Mouse (Mus musculus): ENCODE results near the gene Tmem150c.
A peak's percentile ranks its signal among the peaks of the same experiment; 100 is the strongest.

Gene Tmem150c

GRCm38 (mm10) chr5:100159638-100159973, at the start of gene Tmem150c:
Gene Tmem150c, minus strand, starts transcription at chr5:100159808.
- DNase-seq (ENCODE audit: extremely low spot score) = no peak

- no peak for DNase-seq (ENCODE audit: extremely low spot score)
Measured at GRCm38 (mm10) chr5:100209093-100209492, 49.5 kb upstream of the Tmem150c start.

GRCm38 (mm10) chr5:100206675-100207074, 47.1 kb upstream of the Tmem150c start:
- no peak for DNase-seq (ENCODE audit: extremely low spot score)

GRCm38 (mm10) chr5:100205519-100206189, 46.0 kb upstream of the Tmem150c start:
- no peak for DNase-seq (ENCODE audit: extremely low spot score)

- DNase-seq (ENCODE audit: extremely low spot score) = no peak
Measured at GRCm38 (mm10) chr5:100200805-100201204, 41.2 kb upstream of the Tmem150c start.

GRCm38 (mm10) chr5:100200296-100200695, 40.7 kb upstream of the Tmem150c start:
- DNase-seq (ENCODE audit: extremely low spot score) = no peak

GRCm38 (mm10) chr5:100199092-100199853, 39.7 kb upstream of the Tmem150c start:
- DNase-seq (ENCODE audit: extremely low spot score) = no peak

- DNase-seq (ENCODE audit: extremely low spot score) = no peak
Measured at GRCm38 (mm10) chr5:100197476-100197875, 37.9 kb upstream of the Tmem150c start.

- no peak for DNase-seq (ENCODE audit: extremely low spot score)
Measured at GRCm38 (mm10) chr5:100196854-100197431, 37.3 kb upstream of the Tmem150c start.

GRCm38 (mm10) chr5:100196397-100196796, 36.8 kb upstream of the Tmem150c start:
- no peak for DNase-seq (ENCODE audit: extremely low spot score)

GRCm38 (mm10) chr5:100191438-100192190, 32.0 kb upstream of the Tmem150c start:
- DNase-seq (ENCODE audit: extremely low spot score) = no peak

- no peak for DNase-seq (ENCODE audit: extremely low spot score)
Measured at GRCm38 (mm10) chr5:100187035-100187901, 27.7 kb upstream of the Tmem150c start.

GRCm38 (mm10) chr5:100186618-100187017, 27.0 kb upstream of the Tmem150c start:
- DNase-seq (ENCODE audit: extremely low spot score) = no peak

GRCm38 (mm10) chr5:100185895-100186294, 26.3 kb upstream of the Tmem150c start:
- peak; percentile 28 for DNase-seq (ENCODE audit: extremely low spot score)

- DNase-seq (ENCODE audit: extremely low spot score) = no peak
Measured at GRCm38 (mm10) chr5:100181011-100181410, 21.4 kb upstream of the Tmem150c start.

GRCm38 (mm10) chr5:100178781-100179165, 19.2 kb upstream of the Tmem150c start:
- no peak for DNase-seq (ENCODE audit: extremely low spot score)

- DNase-seq (ENCODE audit: extremely low spot score) = no peak
Measured at GRCm38 (mm10) chr5:100178122-100178780, 18.6 kb upstream of the Tmem150c start.

GRCm38 (mm10) chr5:100177547-100177946, 17.9 kb upstream of the Tmem150c start:
- no peak for DNase-seq (ENCODE audit: extremely low spot score)

- no peak for DNase-seq (ENCODE audit: extremely low spot score)
Measured at GRCm38 (mm10) chr5:100176096-100176495, 16.5 kb upstream of the Tmem150c start.

- no peak for DNase-seq (ENCODE audit: extremely low spot score)
Measured at GRCm38 (mm10) chr5:100175582-100175981, 16.0 kb upstream of the Tmem150c start.

- no peak for DNase-seq (ENCODE audit: extremely low spot score)
Measured at GRCm38 (mm10) chr5:100172104-100172503, 12.5 kb upstream of the Tmem150c start.
